Mouse (Mus musculus) embryonic fibroblast, embryonic 13.5 days (primary cell): Measurements from ENCODE around the gene Ddx43. TPM values are rescaled to one million over a fixed set of nuclear protein-coding genes. Genes with fewer than 3 reads are reported as not detected.
"Not testable (repeated sequence)": the region's sequence is repeated elsewhere in the genome, so short reads cannot be mapped to it uniquely, and the experiment has no call there.

Experiments used
- H3K27ac ChIP-seq: 2 replicates; pipeline ENCODE4 v1.5.1; 2012; ENCODE audit warnings: low read length, control low read depth, inconsistent platforms; ENCODE audit not compliant: insufficient read depth
- H3K4me1 ChIP-seq: 2 replicates; pipeline ENCODE4 v1.6.1; 2011; ENCODE audit warnings: low read length; ENCODE audit not compliant: control insufficient read depth, insufficient read depth
- H3K4me3 ChIP-seq: 2 replicates; pipeline ENCODE4 v1.5.1; 2011; ENCODE audit warnings: mild to moderate bottlenecking, control low read depth, low read length; ENCODE audit not compliant: insufficient read depth
- CTCF ChIP-seq: IDR thresholded peaks from 2 replicates; pipeline ENCODE4 v1.5.1; 2011; ENCODE audit warnings: mild to moderate bottlenecking, control low read depth, low read length, moderate library complexity, borderline replicate concordance; ENCODE audit not compliant: insufficient read depth
- POLR2A ChIP-seq: IDR thresholded peaks from 2 replicates; pipeline ENCODE4 v1.6.1; 2011; ENCODE audit warnings: low read depth, mild to moderate bottlenecking, control low read depth, low read length, moderate library complexity
- polyA plus RNA-seq: library from polyadenylated mRNA; stranded (reverse); fragments of >200 nt; gene quantifications from 2 replicates; pipeline ENCODE4 v1.2.4, GENCODE M21; 2011; ENCODE audit warnings: low read depth; ENCODE audit not compliant: missing spikeins, insufficient read length

Ddx43 gene
- 0.45 and 0.47 TPM in 2 replicates for polyA plus RNA-seq

DNA sequence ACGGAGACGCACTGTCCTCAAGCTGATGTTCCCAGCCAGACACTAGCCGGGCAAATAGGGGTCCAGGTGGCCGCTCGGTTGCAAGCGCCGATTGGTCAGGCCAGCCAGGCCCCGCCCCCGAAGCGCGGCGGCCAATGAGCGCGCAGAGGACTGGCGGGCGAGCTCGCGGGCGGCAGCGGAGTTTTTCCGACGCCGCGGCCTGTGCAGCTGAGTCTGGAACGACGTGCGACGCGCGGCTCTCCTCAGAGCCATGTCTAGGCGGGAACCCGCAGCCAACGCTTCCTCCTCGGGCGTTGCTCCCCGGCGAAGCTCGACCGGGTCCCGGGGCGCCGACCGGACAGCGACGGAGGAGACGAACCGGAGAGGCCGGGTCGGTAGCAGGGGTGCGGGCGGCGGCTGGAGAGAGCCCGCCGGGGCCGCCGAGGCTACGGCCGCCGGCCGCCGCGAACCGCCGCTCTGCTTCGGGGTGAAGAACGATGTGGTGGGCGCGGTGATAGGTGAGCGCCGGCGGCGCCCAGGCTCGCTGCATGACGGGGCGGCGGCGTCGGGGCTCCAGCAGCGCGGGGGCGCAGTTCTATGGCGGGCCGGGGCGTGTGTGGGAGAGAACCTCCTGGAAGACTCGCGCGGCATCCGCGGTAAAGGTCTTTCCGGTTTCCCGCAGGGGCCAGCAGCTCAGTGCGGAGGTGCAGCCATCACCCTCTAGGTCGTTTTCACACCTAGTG lies at the start of gene Ddx43:
Ddx43 (plus strand) TSS at position 148 of the 722 bp plus-strand sequence.
- H3K4me3 ChIP-seq, result peak within 1 kb of the TSS; percentile 7; the same call in 1 of the 2 replicates
- TF ChIP-seq POLR2A (no peak), CTCF (no peak)
- H3K27ac ChIP-seq, result no peak within 1 kb of the TSS
- no peaks in the 10 kb centered on the region for H3K4me1 ChIP-seq

DNA sequence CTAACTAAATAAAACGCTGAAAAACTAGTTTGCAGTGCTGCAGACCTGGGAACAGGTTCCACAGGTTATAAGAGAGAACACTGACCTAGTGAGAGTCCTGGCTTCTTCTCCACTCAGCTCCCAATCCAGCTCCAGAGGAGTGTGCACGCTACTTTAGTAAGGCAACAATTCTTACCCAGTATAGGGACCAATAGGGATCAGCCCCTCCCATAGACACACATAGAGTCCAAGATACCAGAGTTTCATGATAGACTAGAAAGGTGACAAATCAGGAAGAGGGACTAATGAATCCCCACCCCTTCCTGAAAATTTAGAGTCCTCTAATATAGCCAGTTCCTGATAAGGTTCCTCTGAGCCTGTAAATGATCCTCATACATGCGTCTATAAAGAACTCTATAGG lies 48.6 kb upstream of the Ddx43 start:
- no peak overlapping the region for H3K4me3 ChIP-seq
- H3K4me1 ChIP-seq, result no peaks in the 10 kb centered on the region
- TF ChIP-seq POLR2A, result no peak
- TF ChIP-seq CTCF, result no peak

DNA sequence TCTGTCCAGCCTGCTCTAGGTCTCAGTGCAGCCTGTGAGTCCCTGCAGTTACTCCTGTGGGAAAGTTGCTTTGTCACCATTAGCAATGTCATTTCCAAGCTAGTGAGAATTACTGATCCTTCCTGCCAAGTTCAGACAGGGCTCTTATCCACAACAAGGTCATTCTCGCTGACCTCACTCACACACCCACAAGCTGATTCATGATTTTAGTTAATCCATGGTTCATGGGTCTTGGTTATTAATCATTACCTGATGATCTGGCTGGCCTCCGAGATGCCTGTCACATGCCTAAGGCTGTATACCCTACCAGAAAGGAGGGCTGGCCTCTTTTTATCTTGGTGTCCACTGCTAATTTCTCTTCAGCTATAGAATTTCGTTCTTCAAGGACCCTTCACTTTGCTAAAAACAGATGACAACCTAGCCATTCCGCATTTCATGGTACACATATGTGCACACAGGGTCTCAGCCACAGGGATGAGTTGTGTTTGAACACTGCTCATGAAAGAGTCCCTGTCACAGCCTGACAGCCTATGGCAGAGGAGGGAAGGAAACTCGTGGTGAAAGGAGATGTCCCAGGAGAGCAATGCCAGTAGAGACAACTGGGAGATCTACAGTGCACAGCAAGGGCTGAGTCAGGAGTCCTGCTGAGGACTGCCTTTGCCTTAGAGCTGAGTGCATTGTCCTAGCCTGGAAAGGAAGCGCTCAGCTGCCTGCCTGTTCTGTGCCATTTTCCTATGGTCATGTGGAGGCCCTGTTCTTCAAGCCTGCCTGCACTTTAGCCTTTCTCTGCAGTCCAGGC lies 47.2 kb upstream of the Ddx43 start:
- H3K4me1 ChIP-seq, H3K4me3 ChIP-seq, H3K27ac ChIP-seq: not testable (repeated sequence)

More for the DNA sequence above, 48.6 kb upstream of the Ddx43 start:
- no peak overlapping the region for H3K27ac ChIP-seq

DNA sequence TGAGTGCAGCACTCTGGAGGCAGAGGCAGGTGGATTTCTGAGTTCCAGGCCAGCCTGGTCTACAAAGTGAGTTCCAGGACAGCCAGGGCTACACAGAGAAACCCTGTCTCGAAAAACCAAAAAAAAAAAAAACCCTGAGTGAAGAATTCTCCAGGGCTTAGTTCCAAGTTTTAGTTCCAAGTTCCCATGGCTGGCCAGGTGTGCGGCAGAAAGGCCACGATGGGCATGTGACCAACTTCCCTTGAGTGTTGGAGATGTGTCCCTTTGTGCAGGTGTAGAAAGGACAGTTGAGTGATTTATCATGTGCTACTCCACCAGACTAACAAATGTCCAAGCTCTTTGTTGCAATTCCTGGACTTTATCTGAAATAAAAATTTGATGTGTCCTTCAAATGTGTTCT lies 46.4 kb upstream of the Ddx43 start:
- not testable (repeated sequence) for H3K4me3 ChIP-seq, H3K4me1 ChIP-seq, H3K27ac ChIP-seq

DNA sequence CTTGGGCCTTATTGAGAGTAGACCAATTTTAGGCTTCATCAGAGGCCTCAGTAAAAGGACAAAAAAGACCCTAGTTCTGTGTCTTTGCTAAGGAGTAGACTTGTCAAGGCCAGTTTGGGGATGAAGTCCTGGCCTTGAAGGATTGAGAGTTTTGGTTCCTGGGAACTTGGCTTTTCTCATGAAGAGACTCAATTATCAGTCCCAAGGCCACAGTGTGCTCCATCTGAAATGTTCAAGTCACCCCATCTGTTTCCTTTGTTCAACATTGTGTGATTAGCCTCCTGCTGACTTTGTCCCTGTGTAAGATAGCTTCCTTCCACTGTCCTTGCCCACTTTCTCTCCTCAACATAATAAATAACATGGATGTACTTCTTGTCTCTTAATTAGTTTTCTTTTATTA lies 45.6 kb upstream of the Ddx43 start:
- not testable (repeated sequence) for H3K4me3 ChIP-seq, H3K27ac ChIP-seq, H3K4me1 ChIP-seq

DNA sequence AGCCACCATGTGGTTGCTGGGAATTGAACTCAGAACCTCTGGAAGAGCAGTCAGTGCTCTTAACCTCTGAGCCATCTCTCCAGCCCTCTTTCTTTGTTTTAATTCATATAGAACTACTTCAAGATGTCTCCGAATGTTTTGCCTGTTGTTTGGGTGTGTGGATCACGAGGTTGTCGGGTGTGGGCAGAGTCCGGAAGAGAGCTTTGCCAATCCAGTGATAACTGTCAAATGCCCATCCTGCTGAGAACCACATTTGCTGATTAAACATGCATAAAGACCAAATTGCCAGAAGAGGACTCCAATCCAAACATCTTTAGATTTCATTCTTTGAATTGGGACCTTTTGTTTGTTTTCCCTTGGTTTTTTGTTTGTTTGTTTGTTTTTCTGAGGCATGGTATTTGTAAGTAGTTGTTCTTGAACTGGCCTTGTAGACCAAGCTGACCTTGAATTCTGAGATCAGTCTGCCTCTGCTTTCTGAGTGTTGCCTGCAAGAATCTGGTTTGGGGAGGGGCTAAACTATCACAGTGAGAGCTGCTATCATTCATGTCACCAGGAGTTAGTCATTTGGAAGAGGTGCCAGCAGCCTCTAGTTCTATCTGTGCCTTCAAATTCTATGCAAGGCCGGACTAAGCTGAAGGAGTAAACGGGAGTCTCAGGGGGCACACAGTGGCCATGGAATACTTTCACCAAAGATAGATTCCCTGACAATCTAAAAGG lies 43.9 kb upstream of the Ddx43 start:
- Histone ChIP-seq H3K4me1 (no peaks in the 10 kb centered on the region), H3K4me3 (no peak overlapping the region), H3K27ac (no peak overlapping the region)
- TF ChIP-seq CTCF (no peak), POLR2A (no peak)

DNA sequence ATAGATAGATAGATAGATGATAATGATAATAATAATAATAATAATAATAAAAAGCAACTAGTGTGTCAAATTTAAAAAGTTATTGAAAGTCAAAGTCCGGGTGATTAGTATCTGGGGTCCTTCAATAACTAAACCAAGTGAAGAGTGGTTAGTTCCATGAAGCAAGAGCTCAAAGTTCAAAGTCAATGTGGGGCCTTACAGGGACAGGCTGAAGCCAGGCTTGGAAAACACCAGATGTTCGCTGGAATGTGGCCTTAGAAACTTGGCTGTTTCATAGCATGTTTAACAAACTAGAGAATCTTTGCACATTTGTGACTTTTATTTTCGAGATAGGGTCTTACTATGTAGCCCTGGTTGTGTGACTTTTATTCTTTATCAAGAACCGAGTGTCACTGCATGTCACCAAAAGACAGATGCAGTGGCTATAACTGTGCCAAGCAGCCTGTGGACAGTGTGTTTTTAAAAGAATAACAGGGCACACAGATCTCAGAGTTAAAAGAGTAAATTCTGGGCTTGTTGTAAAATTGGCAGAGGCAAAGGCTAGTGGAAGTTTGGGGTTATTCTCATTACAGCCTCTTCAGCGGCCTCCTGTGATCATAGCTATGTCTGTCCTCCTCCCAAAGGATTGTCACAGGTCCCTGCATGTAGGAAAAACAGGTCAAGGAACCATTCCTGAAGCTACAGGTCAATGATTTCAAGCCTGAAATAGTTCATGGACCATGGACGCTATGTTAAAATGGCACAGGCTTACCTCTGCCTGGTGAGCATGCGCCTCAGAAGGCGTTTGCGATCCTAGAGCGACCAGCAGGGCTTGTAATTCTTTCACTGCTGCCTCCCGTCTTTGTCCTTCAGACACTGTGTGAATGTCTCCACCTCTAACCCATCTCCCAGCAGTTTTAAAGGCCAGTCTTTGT lies 40.7 kb upstream of the Ddx43 start:
- TF ChIP-seq POLR2A, result no peak
- no peak for TF ChIP-seq CTCF
- no peak overlapping the region for H3K27ac ChIP-seq

DNA sequence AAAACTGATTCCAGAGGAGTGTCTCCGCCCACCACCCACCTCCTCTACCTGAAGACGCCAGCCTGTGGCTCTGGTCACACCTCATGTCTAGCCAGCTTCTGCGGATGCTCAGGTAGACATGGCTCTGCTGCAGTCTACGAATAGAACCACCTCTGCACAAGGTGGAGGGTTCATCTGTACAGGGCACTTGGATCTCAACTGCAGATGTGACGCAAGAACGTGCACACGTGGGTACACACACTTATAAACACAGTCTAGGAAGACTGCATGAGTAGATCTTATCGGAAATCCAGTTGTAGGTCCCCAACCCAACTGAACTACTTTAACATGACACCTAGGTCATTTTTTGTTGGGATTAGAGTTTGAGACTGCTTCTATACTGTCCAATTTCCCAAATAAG lies 40.0 kb upstream of the Ddx43 start, which contains the start of gene Gsta2:
Gsta2 (minus strand) TSS at position 178 of the 400 bp plus-strand sequence.
- Histone ChIP-seq H3K27ac (no peak within 1 kb of the TSS), H3K4me1 (no peaks in the 10 kb centered on the region), H3K4me3 (no peak within 1 kb of the TSS)
- TF ChIP-seq CTCF (no peak), POLR2A (no peak)

More for the DNA sequence above, 40.7 kb upstream of the Ddx43 start:
- H3K4me3 ChIP-seq, result no peak overlapping the region
- H3K4me1 ChIP-seq, result no peaks in the 10 kb centered on the region

DNA sequence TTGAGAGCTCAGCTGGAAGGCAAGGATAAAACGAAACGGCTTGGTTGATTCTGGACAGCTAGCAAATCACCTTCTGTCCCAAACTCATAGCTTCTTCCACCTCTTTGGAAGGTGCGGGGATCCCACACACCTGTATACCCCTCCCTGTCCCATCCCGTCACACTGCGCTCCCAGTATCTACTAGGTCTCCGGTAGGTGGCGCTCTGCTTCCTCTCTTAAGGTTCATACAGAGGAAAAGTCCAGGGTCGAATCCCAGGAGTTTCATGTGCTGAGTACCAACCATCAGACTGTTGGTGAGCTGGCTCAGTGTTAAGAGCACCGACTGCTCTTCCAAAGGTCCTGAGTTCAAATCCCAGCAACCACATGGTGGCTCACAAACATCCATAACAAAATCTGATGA lies 37.5 kb upstream of the Ddx43 start:
- TF ChIP-seq CTCF (peak; percentile 57; the same call in 1 of the 2 replicates), POLR2A (no peak)
- no peak overlapping the region for H3K27ac ChIP-seq
- H3K4me1 ChIP-seq, result no peaks in the 10 kb centered on the region
- H3K4me3 ChIP-seq, result no peak overlapping the region
